Comparison of ENCODE assay signal across 21 mouse cellular contexts in genomic region chr2:11568471-11568870, GRCm38 (mm10). TPM values are rescaled to one million over a fixed set of nuclear protein-coding genes. Genes with fewer than 3 reads are reported as not detected.
"Had no signal": no experiment of that assay in that cellular context is flagged by ENCODE, and none has a peak within 500 bp of the region (broad histone marks: within the 10 kb centered on the region; RNA-seq: fewer than 3 reads in every experiment).

No protein-coding gene starts in this region.

- H3K4me1 ChIP-seq: limb, embryonic 12.5 days; limb, embryonic 15.5 days; midbrain, embryonic 13.5 days; stomach, embryonic 15.5 days had no signal

- H3K36me3 ChIP-seq: limb, embryonic 12.5 days; limb, embryonic 15.5 days; midbrain, embryonic 13.5 days; stomach, embryonic 15.5 days had no signal

- H3K27me3 ChIP-seq: limb, embryonic 12.5 days; limb, embryonic 15.5 days; midbrain, embryonic 13.5 days; stomach, embryonic 15.5 days had no signal

- H3K4me3 ChIP-seq: limb, embryonic 12.5 days; limb, embryonic 15.5 days; midbrain, embryonic 13.5 days; stomach, embryonic 15.5 days had no signal

- H3K27ac ChIP-seq: limb, embryonic 12.5 days; limb, embryonic 15.5 days; liver, embryonic 14.5 days; macrophage; midbrain, embryonic 13.5 days; stomach, embryonic 15.5 days had no signal

RNA-seq across cellular contexts. Expression of gene Gm17490, which starts 57.6 kb away (rescaled TPM):
- total RNA-seq: layer of hippocampus, adult 18-20 months; layer of hippocampus, postnatal 14 days; left cerebral cortex, adult 8-10 months; left cerebral cortex, postnatal 14 days; left cerebral cortex, postnatal 4 days; megakaryocyte, adult 5-6 weeks; midbrain, postnatal 0 days had no signal
- polyA plus RNA-seq: kidney, embryonic 16.5 days; limb, embryonic 12.5 days; limb, embryonic 15.5 days; liver, embryonic 11.5 days; liver, embryonic 14.5 days; liver, postnatal 0 days; lung, embryonic 14.5 days; lung, postnatal 0 days; macrophage; midbrain, embryonic 13.5 days; midbrain, postnatal 0 days; neural tube, embryonic 11.5 days; neural tube, embryonic 14.5 days; stomach, embryonic 15.5 days; urinary bladder, adult 2 months had no signal
